Mouse (Mus musculus) embryonic facial prominence, embryonic 13.5 days (tissue): ENCODE data around the gene Gfod1. TPM values are rescaled to one million over a fixed set of nuclear protein-coding genes. Genes with fewer than 3 reads are reported as not detected.

Source experiments
- ATAC-seq: fragments of 200-750 bp; cut with Nextera tagmentation; 2 replicates; pipeline ENCODE4 v1.8.0; 2017; ENCODE audit warnings: low read depth; ENCODE audit not compliant: insufficient number of reproducible peaks, insufficient read depth, low FRiP score, low TSS enrichment
- H3K27ac ChIP-seq: fragments of 300-500 bp; sonication (generic); 2 replicates; pipeline ENCODE4 v1.5.1; 2015; ENCODE audit warnings: moderate library complexity, mild to moderate bottlenecking, inconsistent platforms
- H3K27me3 ChIP-seq: fragments of 300-500 bp; sonication (generic); 2 replicates; pipeline ENCODE4 v1.6.1; 2015; ENCODE audit warnings: mild to moderate bottlenecking, inconsistent platforms
- H3K36me3 ChIP-seq: fragments of 300-500 bp; sonication (generic); 2 replicates; pipeline ENCODE4 v1.6.1; 2015; ENCODE audit warnings: mild to moderate bottlenecking, inconsistent platforms
- H3K4me1 ChIP-seq: fragments of 300-500 bp; sonication (generic); 2 replicates; pipeline ENCODE4 v1.6.1; 2015; ENCODE audit warnings: inconsistent platforms
- H3K4me2 ChIP-seq: fragments of 300-500 bp; sonication (generic); 2 replicates; pipeline ENCODE4 v1.6.1; 2015; ENCODE audit warnings: moderate library complexity, mild to moderate bottlenecking, inconsistent platforms
- H3K4me3 ChIP-seq: fragments of 300-500 bp; sonication (generic); 2 replicates; pipeline ENCODE4 v1.5.1; 2015; ENCODE audit warnings: mild to moderate bottlenecking, inconsistent platforms
- H3K9ac ChIP-seq: fragments of 300-500 bp; sonication (generic); 2 replicates; pipeline ENCODE4 v1.6.1; 2015; ENCODE audit warnings: mild to moderate bottlenecking, inconsistent platforms
- H3K9me3 ChIP-seq: fragments of 300-500 bp; sonication (generic); 2 replicates; pipeline ENCODE4 v1.6.1; 2016; ENCODE audit warnings: inconsistent platforms
- WGBS: fragments of 180-500 bp; shearing (Covaris S2); methylation state at CpG from one replicate; pipeline ENCODE4 v1.1.7; 2015; ENCODE audit warnings: mixed read lengths; 5-methylcytosine and 5-hydroxymethylcytosine counted together
- polyA plus RNA-seq: library from polyadenylated mRNA; unstranded; fragments of >200 nt; fragmentation: Nextera tagmentation; extraction: Ambion mirVana; gene quantifications from 2 replicates; pipeline ENCODE4 v1.2.1, GENCODE M21; 2015

The Gfod1 gene
- polyA plus RNA-seq, 1 experiment from 2014 or later: 0.74 TPM

- H3K27me3 ChIP-seq: no peaks in the 10 kb centered on the region
- ATAC-seq: no peak
- no peaks in the 10 kb centered on the region for H3K9me3 ChIP-seq
- no peak overlapping the region for H3K4me3 ChIP-seq
- H3K36me3 ChIP-seq: 0 out of 2 replicates have a peak, but pooled peaks cover 8% of the 10 kb centered on the region
- 0 out of 2 replicates have a peak, but pooled peaks cover 5% of the 10 kb centered on the region for H3K4me1 ChIP-seq
- no peak overlapping the region for H3K27ac ChIP-seq
- no peak overlapping the region for H3K9ac ChIP-seq
- H3K4me2 ChIP-seq: no peak overlapping the region
- 70% methylated on average over 5 of the region's 5 CpGs for WGBS
Observed at GRCm38 (mm10) chr13:43199749-43200148, 104.2 kb downstream of the Gfod1 start.

GRCm38 (mm10) chr13:43199282-43199681 is 104.7 kb downstream of the Gfod1 start:
- no peak for ATAC-seq
- Histone ChIP-seq H3K4me3 (no peak overlapping the region), H3K4me2 (no peak overlapping the region), H3K9ac (no peak overlapping the region), H3K4me1 (0 out of 2 replicates have a peak, but pooled peaks cover 5% of the 10 kb centered on the region), H3K27me3 (no peaks in the 10 kb centered on the region), H3K27ac (no peak overlapping the region), H3K36me3 (0 out of 2 replicates have a peak, but pooled peaks cover 8% of the 10 kb centered on the region), H3K9me3 (no peaks in the 10 kb centered on the region)
- 85% methylated on average over 7 of the region's 7 CpGs for WGBS

GRCm38 (mm10) chr13:43197187-43197586 is 106.8 kb downstream of the Gfod1 start:
- H3K36me3 ChIP-seq: 0 out of 2 replicates have a peak, but pooled peaks cover 8% of the 10 kb centered on the region
- no peaks in the 10 kb centered on the region for H3K27me3 ChIP-seq
- H3K9me3 ChIP-seq: no peaks in the 10 kb centered on the region
- H3K9ac ChIP-seq: no peak overlapping the region
- H3K4me2 ChIP-seq: no peak overlapping the region
- peaks cover 5% of the 10 kb centered on the region for H3K4me1 ChIP-seq
- no peak for ATAC-seq
- H3K4me3 ChIP-seq: no peak overlapping the region
- 57% methylated on average over 6 of the region's 6 CpGs for WGBS
- no peak overlapping the region for H3K27ac ChIP-seq

- H3K9me3 ChIP-seq: no peaks in the 10 kb centered on the region
Observed at GRCm38 (mm10) chr13:43196000-43196399, 108.0 kb downstream of the Gfod1 start.

GRCm38 (mm10) chr13:43193932-43194331 is 110.0 kb downstream of the Gfod1 start:
- H3K4me2 ChIP-seq: no peak overlapping the region
- ATAC-seq: no peak
- H3K27me3 ChIP-seq: no peaks in the 10 kb centered on the region
- H3K4me3 ChIP-seq: no peak overlapping the region
- H3K4me1 ChIP-seq: peaks cover 12% of the 10 kb centered on the region
- no peaks in the 10 kb centered on the region for H3K36me3 ChIP-seq
- no peak overlapping the region for H3K27ac ChIP-seq
- 94% methylated on average over 8 of the region's 8 CpGs for WGBS
- H3K9me3 ChIP-seq: no peaks in the 10 kb centered on the region
- no peak overlapping the region for H3K9ac ChIP-seq

More at GRCm38 (mm10) chr13:43196000-43196399, 108.0 kb downstream of the Gfod1 start:
- Histone ChIP-seq H3K4me1 (peaks cover 12% of the 10 kb centered on the region), H3K27ac (no peak overlapping the region), H3K9ac (no peak overlapping the region), H3K27me3 (no peaks in the 10 kb centered on the region), H3K4me3 (no peak overlapping the region), H3K36me3 (0 out of 2 replicates have a peak, but pooled peaks cover 8% of the 10 kb centered on the region), H3K4me2 (no peak overlapping the region)
- ATAC-seq: no peak
- WGBS: 66% methylated on average over 7 of the region's 7 CpGs

GRCm38 (mm10) chr13:43193266-43193665 is 110.7 kb downstream of the Gfod1 start:
- Histone ChIP-seq H3K9me3 (no peaks in the 10 kb centered on the region), H3K27ac (no peak overlapping the region), H3K9ac (no peak overlapping the region), H3K4me3 (no peak overlapping the region), H3K4me1 (peaks cover 12% of the 10 kb centered on the region), H3K27me3 (no peaks in the 10 kb centered on the region), H3K4me2 (no peak overlapping the region), H3K36me3 (no peaks in the 10 kb centered on the region)
- ATAC-seq: no peak; the same call in 1 of the 2 replicates
- WGBS: 36% methylated on average over 7 of the region's 7 CpGs

GRCm38 (mm10) chr13:43191741-43192192 is 112.2 kb downstream of the Gfod1 start:
- no peaks in the 10 kb centered on the region for H3K9me3 ChIP-seq
- H3K9ac ChIP-seq: no peak overlapping the region; the same call in 1 of the 2 replicates
- no peak for ATAC-seq
- H3K27ac ChIP-seq: no peak overlapping the region
- WGBS: 24% methylated on average over 14 of the region's 14 CpGs
- H3K4me3 ChIP-seq: 0 out of 2 replicates have a peak overlapping the region, but pooled peaks have one; percentile 6
- H3K4me2 ChIP-seq: peak overlapping the region; percentile 38
- H3K4me1 ChIP-seq: peaks cover 12% of the 10 kb centered on the region
- no peaks in the 10 kb centered on the region for H3K36me3 ChIP-seq
- H3K27me3 ChIP-seq: no peaks in the 10 kb centered on the region

GRCm38 (mm10) chr13:43191290-43191689 is 112.7 kb downstream of the Gfod1 start:
- H3K4me3 ChIP-seq: no peak overlapping the region
- ATAC-seq: no peak
- H3K4me1 ChIP-seq: peaks cover 12% of the 10 kb centered on the region
- H3K9ac ChIP-seq: no peak overlapping the region
- no peaks in the 10 kb centered on the region for H3K9me3 ChIP-seq
- H3K4me2 ChIP-seq: no peak overlapping the region
- H3K27ac ChIP-seq: no peak overlapping the region
- 26% methylated on average over 2 of the region's 2 CpGs for WGBS
- no peaks in the 10 kb centered on the region for H3K27me3 ChIP-seq
- H3K36me3 ChIP-seq: no peaks in the 10 kb centered on the region

- 91% methylated on average over 4 of the region's 4 CpGs for WGBS
- no peak overlapping the region for H3K4me2 ChIP-seq
- no peaks in the 10 kb centered on the region for H3K9me3 ChIP-seq
- no peak for ATAC-seq
- H3K27me3 ChIP-seq: no peaks in the 10 kb centered on the region
- no peak overlapping the region for H3K9ac ChIP-seq
- H3K27ac ChIP-seq: no peak overlapping the region
- peaks cover 16% of the 10 kb centered on the region for H3K4me1 ChIP-seq
- no peak overlapping the region for H3K4me3 ChIP-seq
- H3K36me3 ChIP-seq: no peaks in the 10 kb centered on the region
Observed at GRCm38 (mm10) chr13:43187736-43188135, 116.2 kb downstream of the Gfod1 start.

- Histone ChIP-seq H3K27ac (peak overlapping the region; percentile 17; the same call in 1 of the 2 replicates), H3K27me3 (0 out of 2 replicates have a peak, but pooled peaks cover 13% of the 10 kb centered on the region), H3K9ac (peak overlapping the region; percentile 54), H3K4me2 (peak overlapping the region; percentile 55), H3K4me1 (peaks cover 11% of the 10 kb centered on the region), H3K4me3 (peak overlapping the region; percentile 40), H3K36me3 (no peaks in the 10 kb centered on the region), H3K9me3 (no peaks in the 10 kb centered on the region)
- 31% methylated on average over 8 of the region's 8 CpGs for WGBS
- ATAC-seq: peak; percentile 38; the same call in 1 of the 2 replicates
Observed at GRCm38 (mm10) chr13:43183248-43184055, 120.5 kb downstream of the Gfod1 start.

GRCm38 (mm10) chr13:43182465-43183201 is 121.3 kb downstream of the Gfod1 start:
- Histone ChIP-seq H3K4me2 (peak overlapping the region; percentile 55), H3K4me1 (peaks cover 11% of the 10 kb centered on the region), H3K27ac (0 out of 2 replicates have a peak overlapping the region, but pooled peaks have one; percentile 17), H3K9ac (peak overlapping the region; percentile 54), H3K36me3 (no peaks in the 10 kb centered on the region), H3K4me3 (peak overlapping the region; percentile 40), H3K9me3 (no peaks in the 10 kb centered on the region), H3K27me3 (0 out of 2 replicates have a peak, but pooled peaks cover 13% of the 10 kb centered on the region)
- ATAC-seq: no peak
- 25% methylated on average over 14 of the region's 14 CpGs for WGBS
